Mouse (Mus musculus) kidney, adult 2 months (tissue): ENCODE measurements around the gene Angptl3. TPM values are rescaled to one million over a fixed set of nuclear protein-coding genes. Genes with fewer than 3 reads are reported as not detected.
A peak's percentile ranks its signal among the peaks of the same experiment; 100 is the strongest.

Source experiments
- DNase-seq: peaks from one replicate; pipeline ENCODE4 v3.0.0; 2021
- H3K27ac ChIP-seq: fragments of 200-500 bp; 2 replicates; pipeline ENCODE4 v1.5.1; 2012; ENCODE audit warnings: low read depth, low read length, control low read depth, inconsistent platforms; ENCODE audit not compliant: insufficient read depth
- H3K27me3 ChIP-seq: fragments of 200-500 bp; replicated peaks from 2 replicates; pipeline ENCODE4 v1.6.1; 2012; ENCODE audit warnings: mild to moderate bottlenecking, moderate library complexity, low read length, inconsistent platforms; ENCODE audit not compliant: control insufficient read depth, insufficient read depth
- H3K36me3 ChIP-seq: fragments of 200-500 bp; 2 replicates; pipeline ENCODE4 v1.6.1; 2012; ENCODE audit warnings: mild to moderate bottlenecking, moderate library complexity, low read length, inconsistent platforms; ENCODE audit not compliant: control insufficient read depth, insufficient read depth
- H3K4me1 ChIP-seq: fragments of 200-500 bp; 2 replicates; pipeline ENCODE4 v1.6.1; 2011; ENCODE audit warnings: low read length; ENCODE audit not compliant: control insufficient read depth, insufficient read depth
- H3K4me3 ChIP-seq: fragments of 200-500 bp; 2 replicates; pipeline ENCODE4 v1.5.1; 2011; ENCODE audit warnings: mild to moderate bottlenecking, low read depth, low read length, control low read depth; ENCODE audit not compliant: insufficient read depth
- CTCF ChIP-seq: fragments of 200-500 bp; conservative IDR thresholded peaks from 2 replicates; pipeline ENCODE4 v1.5.1; 2011; ENCODE audit warnings: low read depth, mild to moderate bottlenecking, control low read depth, low read length, moderate library complexity, mixed read lengths; ENCODE audit not compliant: insufficient read depth, insufficient read length
- POLR2A ChIP-seq: fragments of 200-500 bp; IDR thresholded peaks from one replicate; pipeline ENCODE4 v1.6.1; 2011; ENCODE audit warnings: low read depth, low read length, control low read depth
- WGBS: fragments of 180-500 bp; shearing (Covaris S2); methylation state at CpG from one replicate; pipeline ENCODE4 v1.1.7; 2018; 5-methylcytosine and 5-hydroxymethylcytosine counted together
- polyA plus RNA-seq: library from polyadenylated mRNA; depleted of rRNA; stranded (reverse); fragments of >200 nt; gene quantifications from 2 replicates; pipeline ENCODE4 v1.2.3, GENCODE M21; 2012; rRNA removed

Angptl3 gene
- polyA plus RNA-seq, result 8.6 and 12.9 TPM in 2 replicates

GRCm38 (mm10) chr4:99030686-99031085 is at the start of gene Angptl3:
TSS of gene Angptl3 (plus strand) at chr4:99030954.
- Histone ChIP-seq H3K4me3 (no peak within 1 kb of the TSS), H3K4me1 (peaks cover 6% of the 10 kb centered on the region), H3K36me3 (no peaks in the 10 kb centered on the region), H3K27me3 (no peaks in the 10 kb centered on the region), H3K27ac (no peak within 1 kb of the TSS)
- TF ChIP-seq POLR2A (no peak), CTCF (no peak)
- 25% methylated on average over 2 of the region's 2 CpGs for WGBS
- DNase-seq, result peak; percentile 86

- H3K27me3 ChIP-seq, result no peaks in the 10 kb centered on the region
- no peak overlapping the region for H3K4me3 ChIP-seq
- 91% methylated on average over 8 of the region's 8 CpGs for WGBS
- no peaks in the 10 kb centered on the region for H3K4me1 ChIP-seq
- DNase-seq, result no peak
- TF ChIP-seq CTCF (no peak), POLR2A (no peak)
- no peaks in the 10 kb centered on the region; the same call in 1 of the 2 replicates for H3K36me3 ChIP-seq
- H3K27ac ChIP-seq, result no peak overlapping the region
Observed at GRCm38 (mm10) chr4:98984701-98985100, 46.1 kb upstream of the Angptl3 start.

GRCm38 (mm10) chr4:98993491-98993890 is 37.3 kb upstream of the Angptl3 start:
- whole genome bisulfite sequencing, result 91% methylated on average over 4 of the region's 4 CpGs
- Histone ChIP-seq H3K36me3 (no peaks in the 10 kb centered on the region), H3K27ac (no peak overlapping the region), H3K4me1 (no peaks in the 10 kb centered on the region), H3K4me3 (no peak overlapping the region), H3K27me3 (no peaks in the 10 kb centered on the region)
- DNase-seq, result no peak
- TF ChIP-seq POLR2A (no peak), CTCF (no peak)

GRCm38 (mm10) chr4:99005574-99005973 is 25.2 kb upstream of the Angptl3 start:
- no peak for DNase-seq
- 97% methylated on average over 2 of the region's 2 CpGs for WGBS
- Histone ChIP-seq H3K27ac (no peak overlapping the region), H3K27me3 (no peaks in the 10 kb centered on the region), H3K36me3 (no peaks in the 10 kb centered on the region; the same call in 1 of the 2 replicates), H3K4me1 (no peaks in the 10 kb centered on the region), H3K4me3 (no peak overlapping the region)
- TF ChIP-seq POLR2A (no peak), CTCF (no peak)

GRCm38 (mm10) chr4:99006319-99006718 is 24.4 kb upstream of the Angptl3 start:
- no peaks in the 10 kb centered on the region for H3K4me1 ChIP-seq
- H3K4me3 ChIP-seq, result no peak overlapping the region
- no peaks in the 10 kb centered on the region for H3K27me3 ChIP-seq
- 54% methylated on average over 2 of the region's 2 CpGs for WGBS
- H3K27ac ChIP-seq, result no peak overlapping the region
- TF ChIP-seq POLR2A (no peak), CTCF (no peak)
- no peaks in the 10 kb centered on the region; the same call in 1 of the 2 replicates for H3K36me3 ChIP-seq
- no peak for DNase-seq

GRCm38 (mm10) chr4:99011039-99011438 is 19.7 kb upstream of the Angptl3 start:
- Histone ChIP-seq H3K27ac (no peak overlapping the region), H3K4me3 (no peak overlapping the region), H3K27me3 (no peaks in the 10 kb centered on the region), H3K4me1 (no peaks in the 10 kb centered on the region), H3K36me3 (no peaks in the 10 kb centered on the region; the same call in 1 of the 2 replicates)
- 95% methylated on average over 4 of the region's 4 CpGs for WGBS
- no peak for TF ChIP-seq CTCF
- no peak for TF ChIP-seq POLR2A
- no peak for DNase-seq

GRCm38 (mm10) chr4:99022221-99022620 is 8.5 kb upstream of the Angptl3 start:
- H3K4me3 ChIP-seq, result no peak overlapping the region
- no peak for DNase-seq
- H3K4me1 ChIP-seq, result no peaks in the 10 kb centered on the region
- H3K36me3 ChIP-seq, result no peaks in the 10 kb centered on the region
- no peaks in the 10 kb centered on the region for H3K27me3 ChIP-seq
- no peak overlapping the region for H3K27ac ChIP-seq
- 88% methylated on average over 8 of the region's 8 CpGs for WGBS
- TF ChIP-seq POLR2A (no peak), CTCF (no peak)

GRCm38 (mm10) chr4:99028377-99028776 is 2.4 kb upstream of the Angptl3 start:
- no peaks in the 10 kb centered on the region for H3K27me3 ChIP-seq
- WGBS, result 85% methylated on average over 5 of the region's 5 CpGs
- peak; percentile 4 for DNase-seq

More at GRCm38 (mm10) chr4:99028377-99028776, 2.4 kb upstream of the Angptl3 start:
- Histone ChIP-seq H3K27ac (no peak overlapping the region), H3K4me1 (peaks cover 6% of the 10 kb centered on the region), H3K36me3 (no peaks in the 10 kb centered on the region), H3K4me3 (no peak overlapping the region)
- TF ChIP-seq CTCF, result no peak
- no peak for TF ChIP-seq POLR2A
